Mouse (Mus musculus): ENCODE data around the gene Glb1.
A peak's percentile ranks its signal among the peaks of the same experiment; 100 is the strongest.
"Not testable (repeated sequence)": the region's sequence is repeated elsewhere in the genome, so short reads cannot be mapped to it uniquely, and the experiment has no call there.

The Glb1 gene

DNA sequence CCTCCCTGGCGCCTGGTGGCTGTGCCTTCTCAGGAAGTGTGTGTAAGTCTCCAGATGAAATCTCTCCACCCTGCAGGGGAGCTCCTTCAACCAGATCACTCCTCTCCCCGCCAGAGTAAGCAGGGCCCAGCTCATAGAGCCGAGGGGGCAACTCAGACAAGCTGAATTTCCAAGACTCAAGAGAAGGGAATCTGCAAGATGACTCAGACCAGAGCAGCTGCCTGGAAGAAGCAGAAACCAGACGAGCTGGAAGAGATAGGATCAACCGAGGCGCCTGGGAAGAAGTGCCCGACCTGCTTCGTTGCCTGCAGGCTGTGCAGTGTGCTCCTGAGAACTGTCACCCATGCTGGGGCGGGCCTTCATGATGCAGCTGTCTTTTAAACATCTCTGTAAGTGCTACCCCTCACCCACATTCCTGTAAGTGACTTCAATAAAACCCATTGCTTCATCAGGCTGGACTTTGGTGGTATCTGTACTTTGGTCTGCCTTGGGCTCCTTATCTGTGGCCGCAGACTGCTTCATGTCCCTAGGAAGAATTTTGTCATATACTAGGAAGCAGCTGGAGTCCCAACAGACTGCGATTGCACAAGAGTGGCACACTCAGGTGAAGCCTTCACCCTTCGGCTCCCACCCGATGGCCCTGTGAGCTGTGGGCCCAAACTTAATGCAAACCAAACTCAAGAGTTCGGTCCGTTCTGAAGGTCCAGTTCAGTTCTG is 102.0 kb downstream of the Glb1 start:
- DNase-seq (ENCODE audit: low read depth), result peak; percentile 32

DNA sequence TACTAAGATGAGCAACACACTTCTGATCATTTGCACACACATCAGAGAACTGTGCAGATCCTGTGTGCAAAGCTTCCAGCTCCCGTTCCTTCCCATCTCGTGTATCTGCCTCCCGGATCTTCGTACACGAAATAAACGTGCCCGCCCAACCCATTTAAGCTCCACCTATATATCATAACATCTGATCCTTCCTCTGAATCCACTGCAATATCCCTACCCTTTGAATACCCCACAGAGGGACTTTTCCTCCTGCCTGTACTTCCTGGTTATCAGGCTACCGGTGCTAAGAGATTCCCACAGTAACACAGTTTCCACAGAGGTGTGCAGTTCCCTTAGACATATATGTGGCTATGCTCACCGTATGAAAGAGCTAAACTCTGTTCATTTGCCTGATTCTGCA is 103.9 kb downstream of the Glb1 start, which contains the start of gene Ccr4:
Ccr4 (minus strand) TSS at position 101 of the 400 bp plus-strand sequence.
- DNase-seq (ENCODE audit: low read depth), result no peak

DNA sequence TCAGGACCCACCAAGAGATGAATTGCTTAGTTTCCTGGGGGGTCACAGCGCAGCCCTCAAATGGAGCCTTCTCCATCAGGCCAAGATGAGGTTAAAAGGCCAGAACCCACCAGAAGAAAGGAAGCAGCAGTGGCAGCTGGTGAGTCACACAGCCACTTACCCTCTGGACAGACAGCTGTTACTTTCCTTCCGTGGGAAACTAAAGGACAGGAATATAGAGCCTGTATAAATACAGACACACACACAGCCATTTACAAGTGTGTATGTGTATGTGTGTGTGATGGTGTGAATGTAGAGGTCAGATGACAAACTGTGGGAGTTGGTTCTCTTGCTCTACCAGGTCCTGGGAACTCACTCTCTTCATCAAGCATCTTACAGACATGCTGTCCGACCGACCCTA is 105.7 kb downstream of the Glb1 start:
- no peak for DNase-seq (ENCODE audit: low read depth)

DNA sequence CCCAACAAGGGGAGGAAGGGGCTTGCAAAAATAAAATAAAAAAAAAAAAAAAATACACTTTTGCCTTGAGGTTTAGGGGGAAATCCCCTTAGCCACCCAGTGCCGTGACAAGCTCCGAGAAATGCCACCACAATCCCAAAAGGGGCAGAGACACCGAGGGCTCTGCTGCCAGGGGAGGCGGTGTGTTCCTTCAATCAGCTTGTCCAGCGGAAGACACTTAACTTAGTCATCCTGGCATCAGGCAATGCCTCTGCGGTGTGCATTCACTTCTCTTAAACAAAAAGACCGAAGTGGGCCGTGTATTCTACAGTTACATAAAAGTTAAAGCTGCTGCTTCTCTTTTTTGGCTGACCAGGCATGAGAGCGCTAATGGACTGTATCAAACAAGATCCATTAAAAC is 106.5 kb downstream of the Glb1 start:
- DNase-seq (ENCODE audit: low read depth), result no peak

- DNase-seq (ENCODE audit: low read depth), result no peak
Observed at GRCm38 (mm10) chr9:114509785-114510184, 108.9 kb downstream of the Glb1 start.

GRCm38 (mm10) chr9:114512831-114513230 is 112.0 kb downstream of the Glb1 start:
- no peak for DNase-seq (ENCODE audit: low read depth)

DNA sequence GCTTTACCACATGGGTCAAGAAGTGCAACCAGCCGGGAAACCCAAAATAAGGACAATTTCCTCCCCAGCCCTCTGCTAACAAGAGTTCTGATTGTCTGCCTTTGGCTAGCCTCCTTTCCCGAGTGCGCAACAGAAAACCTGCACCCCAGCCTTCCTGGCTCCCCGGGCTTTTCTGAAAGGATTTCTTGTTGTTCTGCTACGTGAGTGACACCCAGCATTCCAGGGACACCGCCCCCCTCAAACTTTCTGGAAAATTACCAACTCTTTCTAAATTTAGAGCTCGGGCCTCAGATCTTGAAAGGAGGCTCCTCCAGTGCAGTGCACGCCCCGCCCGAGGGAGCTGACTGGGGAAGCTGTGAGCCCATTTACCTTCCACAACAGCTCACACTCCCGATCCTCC is 114.5 kb downstream of the Glb1 start, which contains the start of gene C130032M10Rik:
C130032M10Rik (plus strand) TSS at position 334 of the 400 bp plus-strand sequence.
- DNase-seq (ENCODE audit: low read depth), result no peak

GRCm38 (mm10) chr9:114517924-114518497 is 117.1 kb downstream of the Glb1 start:
- no peak for DNase-seq (ENCODE audit: low read depth)

DNA sequence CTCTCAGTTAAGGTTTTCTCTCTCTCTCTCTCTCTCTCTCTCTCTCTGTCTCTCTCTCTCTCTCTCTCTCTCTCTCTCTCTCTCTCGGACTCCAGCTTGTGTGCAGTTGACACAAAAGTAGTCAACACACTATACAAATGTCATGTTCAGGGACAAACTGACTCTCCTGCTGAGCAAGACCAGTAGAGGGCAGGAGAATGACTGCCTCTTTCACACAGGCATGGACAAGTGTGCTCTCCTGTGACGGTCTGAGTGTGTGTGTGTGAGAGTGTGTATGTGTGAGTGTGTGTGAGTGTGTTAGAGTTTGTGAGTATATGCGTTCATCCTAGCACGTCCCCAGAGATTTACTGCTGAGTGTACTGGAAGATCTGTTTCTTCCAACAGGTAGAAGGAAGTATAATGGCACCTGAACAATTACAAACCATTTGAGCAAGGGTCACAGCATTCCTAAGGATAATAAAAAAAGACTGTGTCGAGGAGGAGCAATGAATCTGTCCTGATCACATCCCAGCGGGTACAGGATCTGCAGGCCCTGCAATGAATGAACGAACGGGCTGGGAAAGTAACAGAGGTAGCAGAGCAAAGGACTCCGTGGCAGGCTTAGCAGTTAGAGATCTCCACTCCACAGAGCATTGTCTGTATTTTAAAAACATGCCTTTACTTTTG is 118.1 kb downstream of the Glb1 start:
- DNase-seq (ENCODE audit: low read depth), result no peak

DNA sequence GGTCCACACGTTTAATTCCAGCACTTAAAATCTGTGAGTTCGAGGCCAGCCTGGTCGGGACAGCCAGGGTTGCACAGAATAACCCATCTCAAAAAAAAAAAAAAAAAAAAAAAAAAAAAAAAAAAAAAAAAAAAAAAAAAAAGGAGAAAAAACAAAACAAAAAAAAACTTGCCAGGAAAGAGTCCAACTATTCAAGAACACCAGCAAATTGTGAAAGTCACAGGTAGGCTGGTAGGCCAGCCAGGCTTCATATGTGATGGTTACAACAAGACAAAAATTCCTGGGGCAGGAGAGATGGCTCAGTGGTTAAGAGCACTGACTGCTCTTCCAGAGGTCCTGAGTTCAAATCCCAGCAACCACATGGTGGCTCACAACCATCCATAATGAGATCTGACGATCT is 119.7 kb downstream of the Glb1 start:
- not testable (repeated sequence) for DNase-seq (ENCODE audit: low read depth)

DNA sequence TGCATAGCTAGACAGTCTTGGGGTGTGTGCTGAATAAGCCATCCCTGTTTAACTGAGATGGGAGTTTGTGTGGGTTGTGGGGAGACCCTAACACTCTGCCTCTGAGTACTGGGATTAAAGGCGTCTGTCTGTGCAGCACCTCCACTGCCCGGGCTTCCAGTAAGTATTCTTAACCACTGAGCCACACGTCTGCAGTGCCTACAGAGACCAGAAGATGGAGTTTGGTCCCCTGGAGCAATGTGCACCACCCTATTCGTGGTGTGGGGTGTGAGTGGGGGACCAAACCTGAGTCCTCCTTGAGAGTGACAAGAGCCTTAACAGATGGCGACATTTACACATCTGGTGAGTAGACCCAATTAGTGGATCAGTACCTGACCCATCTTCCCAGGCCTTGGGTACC is 121.2 kb downstream of the Glb1 start:
- DNase-seq (ENCODE audit: low read depth), result no peak

- DNase-seq (ENCODE audit: low read depth), result no peak
Observed at GRCm38 (mm10) chr9:114522501-114522900, 121.6 kb downstream of the Glb1 start.
